Mouse (Mus musculus) CH12.LX (cell line): ENCODE results near the gene Amh. TPM values are rescaled to one million over a fixed set of nuclear protein-coding genes. Genes with fewer than 3 reads are reported as not detected.

Experiments used
- DNase-seq: peaks from one replicate; pipeline ENCODE4 v3.0.0-alpha.2; 2013; ENCODE audit errors: extremely low read depth
- H3K27ac ChIP-seq: 2 replicates; pipeline ENCODE4 v1.5.1; 2012; ENCODE audit warnings: low read depth, mild to moderate bottlenecking, control low read depth, moderate library complexity; ENCODE audit not compliant: insufficient read depth
- H3K27me3 ChIP-seq: replicated peaks from 2 replicates; pipeline ENCODE3; 2012; ENCODE audit warnings: inconsistent platforms
- H3K36me3 ChIP-seq, 2 experiments: replicated peaks in 1 of 2; 2 replicates each; pipeline versions ENCODE3 to v1.6.1; 2012; ENCODE audit warnings: inconsistent platforms in 1 of 2, low read length in 1 of 2, mild to moderate bottlenecking in 1 of 2, mixed read lengths in 1 of 2, moderate library complexity in 1 of 2; ENCODE audit not compliant: control insufficient read depth in 1 of 2, insufficient read depth in 1 of 2
- H3K4me1 ChIP-seq, 2 experiments: 2 replicates each; pipeline ENCODE4 v1.6.1; 2012; ENCODE audit warnings: inconsistent platforms in 1 of 2, moderate library complexity in 1 of 2; ENCODE audit not compliant: insufficient read depth in 2 of 2, control insufficient read depth in 1 of 2
- H3K4me2 ChIP-seq: 2 replicates; pipeline ENCODE4 v1.6.1; 2012; ENCODE audit warnings: low read depth, mild to moderate bottlenecking, control low read depth; ENCODE audit not compliant: poor library complexity, insufficient read depth, severe bottlenecking
- H3K4me3 ChIP-seq, 3 experiments: fragments of 150-350 bp in 1 of 3; sonication (generic) in 1 of 3; replicated peaks in 1 of 3; 2 replicates each; pipeline versions ENCODE3 to v1.5.1; 2011 to 2012; ENCODE audit warnings: low read depth in 2 of 3, low read length in 2 of 3, mild to moderate bottlenecking in 2 of 3, moderate library complexity in 2 of 3, control low read depth in 1 of 3, improper control_type of control experiment in 1 of 3, inconsistent platforms in 1 of 3, mixed read lengths in 1 of 3; ENCODE audit not compliant: poor library complexity in 1 of 3
- H3K79me2 ChIP-seq: replicated peaks from 2 replicates; pipeline ENCODE4 v1.6.1; 2012; ENCODE audit warnings: mild to moderate bottlenecking, moderate library complexity; ENCODE audit not compliant: control insufficient read depth, poor library complexity, insufficient read depth, severe bottlenecking; ENCODE audit errors: extremely low read depth
- H3K9ac ChIP-seq: 2 replicates; pipeline ENCODE4 v1.6.1; 2012; ENCODE audit warnings: low read depth, mild to moderate bottlenecking, control low read depth, moderate library complexity; ENCODE audit not compliant: insufficient read depth
- H3K9me3 ChIP-seq: replicated peaks from 2 replicates; pipeline ENCODE3; 2012; ENCODE audit warnings: low read length, inconsistent platforms, mixed read lengths
- CHD1 ChIP-seq: IDR thresholded peaks from 2 replicates; pipeline ENCODE4 v1.6.1; 2012; ENCODE audit warnings: low read depth, low read length, improper control_type of control experiment, inconsistent platforms
- E2F4 ChIP-seq: IDR thresholded peaks from 2 replicates; pipeline ENCODE4 v1.6.1; 2011; ENCODE audit warnings: low read depth, low read length, improper control_type of control experiment; ENCODE audit not compliant: insufficient replicate concordance
- ELF1 ChIP-seq: IDR thresholded peaks from 2 replicates; pipeline ENCODE4 v1.6.1; 2014; ENCODE audit warnings: low read depth, mild to moderate bottlenecking, inconsistent platforms, low read length, improper control_type of control experiment
- EP300 ChIP-seq: IDR thresholded peaks from 2 replicates; pipeline ENCODE4 v1.6.1; 2011; ENCODE audit warnings: low read length, improper control_type of control experiment
- IRF4 ChIP-seq: IDR thresholded peaks from 2 replicates; pipeline ENCODE4 v1.6.1; 2014; ENCODE audit warnings: low read depth, mild to moderate bottlenecking, inconsistent platforms, low read length, improper control_type of control experiment
- JUN ChIP-seq: IDR thresholded peaks from 2 replicates; pipeline ENCODE4 v1.6.1; 2011; ENCODE audit warnings: low read depth, mild to moderate bottlenecking, low read length, improper control_type of control experiment, moderate library complexity; ENCODE audit not compliant: insufficient read depth
- JUND ChIP-seq: conservative IDR thresholded peaks from 2 replicates; pipeline ENCODE4 v1.6.1; 2011; ENCODE audit warnings: low read depth, low read length, improper control_type of control experiment
- KAT2A ChIP-seq: IDR thresholded peaks from 2 replicates; pipeline ENCODE4 v1.6.1; 2012; ENCODE audit warnings: low read length, improper control_type of control experiment, inconsistent platforms; ENCODE audit not compliant: insufficient replicate concordance
- MAX ChIP-seq: IDR thresholded peaks from 2 replicates; pipeline ENCODE4 v1.6.1; 2011; ENCODE audit warnings: low read length, improper control_type of control experiment
- MAZ ChIP-seq: IDR thresholded peaks from 2 replicates; pipeline ENCODE4 v1.6.1; 2012; ENCODE audit warnings: low read depth, mild to moderate bottlenecking, inconsistent platforms, low read length, improper control_type of control experiment, moderate library complexity
- MYC ChIP-seq: IDR thresholded peaks from 2 replicates; pipeline ENCODE4 v1.6.1; 2011; ENCODE audit warnings: low read depth, mild to moderate bottlenecking, improper control_type of control experiment, low read length
- NELFE ChIP-seq: IDR thresholded peaks from 2 replicates; pipeline ENCODE4 v1.6.1; 2011; ENCODE audit warnings: low read depth, low read length, improper control_type of control experiment
- NRF1 ChIP-seq: IDR thresholded peaks from 2 replicates; pipeline ENCODE4 v1.6.1; 2014; ENCODE audit warnings: low read depth, mild to moderate bottlenecking, inconsistent platforms, low read length, improper control_type of control experiment, moderate library complexity
- PAX5 ChIP-seq: IDR thresholded peaks from 2 replicates; pipeline ENCODE4 v1.6.1; 2012; ENCODE audit warnings: low read length, inconsistent platforms, mixed read lengths
- RAD21 ChIP-seq: IDR thresholded peaks from 2 replicates; pipeline ENCODE4 v1.6.1; 2011; ENCODE audit warnings: low read depth, mild to moderate bottlenecking, low read length, improper control_type of control experiment, moderate library complexity
- USF2 ChIP-seq: conservative IDR thresholded peaks from 2 replicates; pipeline ENCODE4 v1.6.1; 2011; ENCODE audit warnings: low read depth, low read length, improper control_type of control experiment
- ZMIZ1 ChIP-seq: IDR thresholded peaks from 2 replicates; pipeline ENCODE4 v1.6.1; 2012; ENCODE audit warnings: low read depth, mild to moderate bottlenecking, inconsistent platforms, low read length, improper control_type of control experiment
- dilution Hi-C: fragments of 300-500 bp; cut with MboI; formaldehyde crosslinking; loops from 2 replicates; pipeline ENCODE4 v1.14.3; 2020; ENCODE audit warnings: low sequenced_read_pairs; ENCODE audit not compliant: extremely low pct_unique_long_range_greater_than_20kb, extremely low pct_ligation_motif_present
- in situ Hi-C: fragments of 300-500 bp; cut with MboI; formaldehyde crosslinking; loops from 3 replicates; pipeline ENCODE4 v1.14.3; 2019; ENCODE audit warnings: low sequenced_read_pairs, low pct_ligation_motif_present, low pct_unique_long_range_greater_than_20kb, mixed read lengths
- polyA plus RNA-seq: library from polyadenylated mRNA; unstranded; fragments of >175 nt; gene quantifications from 2 replicates; pipeline ENCODE4 v1.2.1, GENCODE M21; 2012; ENCODE audit warnings: low read depth; ENCODE audit not compliant: insufficient read length
- total RNA-seq, 2 experiments: library from RNA; depleted of rRNA; stranded (reverse); fragments of 300-350 nt in 1 of 2; fragments of >200 nt in 1 of 2; gene quantifications; 2 replicates each; pipeline ENCODE4 v1.2.3; 2012 to 2014

The Amh gene
- total and polyA plus RNA-seq, 3 experiments, result 0.43 to 1.1 (median 0.59) TPM

- dilution Hi-C loops (no loop called here), in situ Hi-C loops (no loop called here)
- Histone ChIP-seq H3K9me3 (no peaks in the 10 kb centered on the region), H3K79me2 (peaks cover 63% of the 10 kb centered on the region), H3K4me3 (peak overlapping the region; percentile 93 to 98 (median 96)), H3K4me2 (peak overlapping the region; percentile 52), H3K27me3 (no peaks in the 10 kb centered on the region), H3K4me1 (peaks cover 26 to 61% of the 10 kb centered on the region in 2 experiments), H3K27ac (no peak overlapping the region), H3K9ac (peak overlapping the region; percentile 96), H3K36me3 (peaks cover 0 to 29% of the 10 kb centered on the region in 2 experiments)
- no peak for DNase-seq
- TF ChIP-seq MAZ, result no peak
- no peak for TF ChIP-seq EP300
- TF ChIP-seq PAX5, result no peak
- no peak for TF ChIP-seq E2F4
- no peak for TF ChIP-seq JUN
- TF ChIP-seq CHD1, result no peak
- no peak for TF ChIP-seq ELF1
- TF ChIP-seq IRF4, result no peak
- TF ChIP-seq JUND, result no peak
- no peak for TF ChIP-seq NRF1
- no peak for TF ChIP-seq MAX
- TF ChIP-seq MYC, result no peak
- TF ChIP-seq NELFE, result no peak
These were observed 48.5 kb upstream of the Amh start for GRCm38 (mm10) chr10:80756509-80756908.

GRCm38 (mm10) chr10:80756967-80757366, 48.1 kb upstream of the Amh start:
- peak overlapping the region; percentile 52; the same call in 1 of the 2 replicates for H3K4me2 ChIP-seq
- in situ Hi-C loops (no loop called here), dilution Hi-C loops (no loop called here)
- H3K4me1 ChIP-seq, result peaks cover 26 to 59% of the 10 kb centered on the region in 2 experiments
- H3K9me3 ChIP-seq, result no peaks in the 10 kb centered on the region
- H3K4me3 ChIP-seq, result peak overlapping the region in 2 of 3 experiments; percentile 93 to 98
- H3K36me3 ChIP-seq, result peaks cover 0 to 33% of the 10 kb centered on the region in 2 experiments
- H3K27me3 ChIP-seq, result no peaks in the 10 kb centered on the region
- peaks cover 68% of the 10 kb centered on the region for H3K79me2 ChIP-seq
- H3K27ac ChIP-seq, result no peak overlapping the region
- H3K9ac ChIP-seq, result peak overlapping the region; percentile 96; the same call in 1 of the 2 replicates
- no peak for DNase-seq
- TF ChIP-seq RAD21 (no peak), E2F4 (no peak), ZMIZ1 (no peak), EP300 (no peak), CHD1 (no peak), MAZ (no peak), KAT2A (no peak), MYC (no peak), USF2 (no peak)
- TF ChIP-seq, all 38 proteins: peak for 0
